Mouse (Mus musculus) frontal cortex, postnatal 10 days (tissue): Measurements from ENCODE around the gene Tnfsf12.

Experiments
- DNase-seq, 2 experiments: peaks; one replicate each; pipeline ENCODE4 v3.0.0; 2022; ENCODE audit warnings: low spot score in 2 of 2, mixed read lengths in 1 of 2

The Tnfsf12 gene

GRCm38 (mm10) chr11:69681314-69682208, 14.1 kb downstream of the Tnfsf12 start, which contains the start of gene Senp3:
Gene Senp3, minus strand, starts transcription at chr11:69682084.
- peak; percentile 95 to 97 for DNase-seq

- no peak for DNase-seq
Observed at GRCm38 (mm10) chr11:69680136-69680855, 15.4 kb downstream of the Tnfsf12 start.

GRCm38 (mm10) chr11:69679144-69679543, 16.5 kb downstream of the Tnfsf12 start:
- no peak for DNase-seq

GRCm38 (mm10) chr11:69672211-69672706, 23.4 kb downstream of the Tnfsf12 start, which contains the start of gene Eif4a1:
Gene Eif4a1, minus strand, starts transcription at chr11:69672423.
- peak; percentile 100 for DNase-seq

- DNase-seq = peak; percentile 55 to 61
Observed at GRCm38 (mm10) chr11:69671726-69672124, 23.9 kb downstream of the Tnfsf12 start.

GRCm38 (mm10) chr11:69670786-69671725, 24.6 kb downstream of the Tnfsf12 start:
- DNase-seq = peak; percentile 91 to 92

- no peak for DNase-seq
Observed at GRCm38 (mm10) chr11:69666665-69667005, 29.0 kb downstream of the Tnfsf12 start.

- DNase-seq = peak in 1 of 2 experiments; percentile 74
Observed at GRCm38 (mm10) chr11:69665961-69666664, 29.5 kb downstream of the Tnfsf12 start, which contains the start of gene Cd68. Gene Cd68, minus strand, starts transcription at chr11:69666153.

GRCm38 (mm10) chr11:69665457-69665960, 30.1 kb downstream of the Tnfsf12 start:
- DNase-seq = no peak

- no peak for DNase-seq
Observed at GRCm38 (mm10) chr11:69664841-69665240, 30.8 kb downstream of the Tnfsf12 start.

- no peak for DNase-seq
Observed at GRCm38 (mm10) chr11:69663795-69664194, 31.9 kb downstream of the Tnfsf12 start.

- DNase-seq = no peak
Observed at GRCm38 (mm10) chr11:69662967-69663671, 32.5 kb downstream of the Tnfsf12 start.

GRCm38 (mm10) chr11:69662213-69662966, 33.3 kb downstream of the Tnfsf12 start, which contains the start of gene Mpdu1:
Gene Mpdu1, minus strand, starts transcription at chr11:69662642.
- peak; percentile 94 for DNase-seq

GRCm38 (mm10) chr11:69661221-69661881, 34.3 kb downstream of the Tnfsf12 start:
- DNase-seq = no peak

GRCm38 (mm10) chr11:69657462-69657881, 38.2 kb downstream of the Tnfsf12 start:
- no peak for DNase-seq

GRCm38 (mm10) chr11:69656617-69657461, 38.8 kb downstream of the Tnfsf12 start:
- no peak for DNase-seq

GRCm38 (mm10) chr11:69656065-69656455, 39.6 kb downstream of the Tnfsf12 start:
- DNase-seq = no peak
